In the genomic region with DNA sequence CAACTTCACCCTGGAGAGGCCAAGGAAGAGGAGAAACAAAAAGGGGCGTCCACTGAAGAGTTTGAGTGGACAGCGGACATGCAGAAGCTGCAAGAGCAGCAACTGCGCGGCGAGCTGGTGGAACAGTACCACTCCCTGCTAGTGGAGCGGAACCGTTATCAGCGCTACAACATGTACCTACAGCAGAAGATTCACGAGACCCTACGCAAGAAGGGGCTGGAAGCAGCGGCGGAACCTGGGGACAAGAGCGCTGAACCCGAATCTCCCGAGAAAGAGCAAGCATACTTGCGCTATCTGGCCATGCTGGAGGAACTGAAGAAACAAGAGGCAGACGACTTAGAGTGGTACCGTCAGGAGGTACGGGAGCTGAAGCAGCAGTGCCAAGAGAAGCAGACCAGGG, we compare ENCODE assay signal across 8 mouse cellular contexts. TPM values are rescaled to one million over a fixed set of nuclear protein-coding genes. Genes with fewer than 3 reads are reported as not detected.
DNase-seq lines count a peak whose midpoint lies in the region; ATAC-seq and TF ChIP-seq lines count a peak whose summit lies in the region.

No protein-coding gene starts in this region.

- no peak for DNase-seq in heart, postnatal 10 days
- DNase-seq in adipocyte (ENCODE audit: low spot score), result peak; percentile 2
- DNase-seq in midbrain, postnatal 0 days (ENCODE audit: low spot score), result no peak
- no peak for DNase-seq in spleen, postnatal 4 days (ENCODE audit: low spot score in 2 of 2)
- DNase-seq in ovary, adult 18-20 months (ENCODE audit: low spot score), result no peak

- H3K9me3 ChIP-seq in heart, embryonic 15.5 days (replicated peaks), result no peaks in the 10 kb centered on the region
- no peaks in the 10 kb centered on the region for H3K9me3 ChIP-seq in hindbrain, embryonic 16.5 days (ENCODE audit: control insufficient read depth, low read length)
- no peaks in the 10 kb centered on the region for H3K9me3 ChIP-seq in midbrain, postnatal 0 days (ENCODE audit: low read length)

- intact Hi-C loops in heart, postnatal 10 days (cut with DNase I), result no loop called here

- 17% methylated on average over 19 of the region's 19 CpGs for WGBS in heart, embryonic 15.5 days
- 42% methylated on average over 19 of the region's 19 CpGs for WGBS in hindbrain, embryonic 16.5 days
- 45% methylated on average over 19 of the region's 19 CpGs for WGBS in midbrain, postnatal 0 days

- H3K9ac ChIP-seq in heart, embryonic 15.5 days, result 0 out of 2 replicates have a peak overlapping the region, but pooled peaks have one; percentile 52
- H3K9ac ChIP-seq in hindbrain, embryonic 16.5 days (ENCODE audit: low read depth, low read length), result peak overlapping the region; percentile 65; the same call in 1 of the 2 replicates
- no peak overlapping the region for H3K9ac ChIP-seq in midbrain, postnatal 0 days (replicated peaks; ENCODE audit: low read length, poor library complexity, severe bottlenecking)

- no peaks in the 10 kb centered on the region for H3K36me3 ChIP-seq in heart, embryonic 15.5 days
- H3K36me3 ChIP-seq in hindbrain, embryonic 16.5 days (ENCODE audit: control insufficient read depth, insufficient read depth, low read length), result peaks cover 3% of the 10 kb centered on the region; the same call in 1 of the 2 replicates
- 0 out of 2 replicates have a peak, but pooled peaks cover 4% of the 10 kb centered on the region for H3K36me3 ChIP-seq in midbrain, postnatal 0 days (ENCODE audit: insufficient read depth, low read length)

- H3K4me1 ChIP-seq in heart, embryonic 15.5 days (replicated peaks), result peaks cover 33% of the 10 kb centered on the region
- peaks cover 31% of the 10 kb centered on the region for H3K4me1 ChIP-seq in hindbrain, embryonic 16.5 days (ENCODE audit: control insufficient read depth, insufficient read depth, low read depth, low read length)
- peaks cover 11% of the 10 kb centered on the region; the same call in 1 of the 2 replicates for H3K4me1 ChIP-seq in midbrain, postnatal 0 days (ENCODE audit: insufficient read depth, low read length)

- peak overlapping the region; percentile 99 for H3K4me2 ChIP-seq in heart, embryonic 15.5 days
- peak overlapping the region; percentile 67 for H3K4me2 ChIP-seq in hindbrain, embryonic 16.5 days (ENCODE audit: low read length)
- peak overlapping the region; percentile 97 for H3K4me2 ChIP-seq in midbrain, postnatal 0 days (ENCODE audit: low read depth, low read length, poor library complexity, severe bottlenecking)

- TF ChIP-seq CTCF in midbrain, postnatal 0 days (IDR thresholded peaks at IDR 0.05), result no peak

- H3K27me3 ChIP-seq in heart, embryonic 15.5 days, result peaks cover 17% of the 10 kb centered on the region
- H3K27me3 ChIP-seq in hindbrain, embryonic 16.5 days (replicated peaks; ENCODE audit: control insufficient read depth, insufficient read depth, low read length), result no peaks in the 10 kb centered on the region
- H3K27me3 ChIP-seq in midbrain, postnatal 0 days (ENCODE audit: insufficient read depth, low read length), result no peaks in the 10 kb centered on the region

- H3K4me3 ChIP-seq in heart, embryonic 15.5 days, result peak overlapping the region; percentile 60
- H3K4me3 ChIP-seq in hindbrain, embryonic 16.5 days (ENCODE audit: low read length), result peak overlapping the region; percentile 94
- peak overlapping the region; percentile 50; the same call in 1 of the 2 replicates for H3K4me3 ChIP-seq in midbrain, postnatal 0 days (ENCODE audit: low read depth, low read length)

- ATAC-seq in heart, embryonic 15.5 days (replicated peaks; ENCODE audit: insufficient number of reproducible peaks, insufficient read depth, low FRiP score, low read depth), result no peak
- ATAC-seq in hindbrain, embryonic 16.5 days, result no peak
- no peak for ATAC-seq in midbrain, postnatal 0 days (ENCODE audit: low FRiP score)
- ATAC-seq in activated CD4-positive, CD25-positive, alpha-beta regulatory T cell, adult 4 months, result no peak

- no peak overlapping the region for H3K27ac ChIP-seq in heart, embryonic 15.5 days
- no peak overlapping the region for H3K27ac ChIP-seq in hindbrain, embryonic 16.5 days (ENCODE audit: low read depth, low read length)
- no peak overlapping the region for H3K27ac ChIP-seq in midbrain, postnatal 0 days (ENCODE audit: low read depth, low read length)

RNA-seq across cellular contexts. Expression of gene Ccdc96, which starts 0.9 kb away (rescaled TPM):
- 0.20 and 0.36 TPM in 2 replicates for polyA plus RNA-seq in heart, embryonic 15.5 days (2015; fragmentation: Nextera tagmentation; extraction: Ambion mirVana)
- under 1 TPM; 0.14 to 0.22 TPM for total RNA-seq in heart, postnatal 10 days (2021)
- polyA plus RNA-seq in hindbrain, embryonic 16.5 days (2015; fragmentation: Nextera tagmentation; extraction: Ambion mirVana), result 2.7 and 3.4 TPM in 2 replicates
- 2.1 and 3.2 TPM in 2 replicates for total RNA-seq in midbrain, postnatal 0 days (2014; rRNA removed)
- 1.7 and 2.3 TPM in 2 replicates for polyA plus RNA-seq in midbrain, postnatal 0 days (2015; fragmentation: Nextera tagmentation; extraction: Ambion mirVana)
- not detected for polyA plus RNA-seq in activated CD4-positive, CD25-positive, alpha-beta regulatory T cell, adult 4 months (2017; shearing (Covaris generic))

RNA-seq across cellular contexts. Expression of gene Tada2b, which starts 1.2 kb away (rescaled TPM):
- 1.5 and 1.7 TPM in 2 replicates for polyA plus RNA-seq in heart, embryonic 15.5 days (2015; fragmentation: Nextera tagmentation; extraction: Ambion mirVana)
- total RNA-seq in heart, postnatal 10 days (2021), result 10 to 100 TPM; 18.3 to 20.1 TPM
- 3.0 and 3.6 TPM in 2 replicates for polyA plus RNA-seq in hindbrain, embryonic 16.5 days (2015; fragmentation: Nextera tagmentation; extraction: Ambion mirVana)
- total RNA-seq in midbrain, postnatal 0 days (2014; rRNA removed), result 26.9 and 27.3 TPM in 2 replicates
- polyA plus RNA-seq in midbrain, postnatal 0 days (2015; fragmentation: Nextera tagmentation; extraction: Ambion mirVana), result 3.1 and 3.5 TPM in 2 replicates
- polyA plus RNA-seq in activated CD4-positive, CD25-positive, alpha-beta regulatory T cell, adult 4 months (2017; shearing (Covaris generic)), result 1 to 10 TPM; 2.4 to 4.7 TPM

RNA-seq across cellular contexts. Expression of gene Grpel1, which starts 20.5 kb away (rescaled TPM):
- polyA plus RNA-seq in heart, embryonic 15.5 days (2015; fragmentation: Nextera tagmentation; extraction: Ambion mirVana), result 53.9 and 55.0 TPM in 2 replicates
- total RNA-seq in heart, postnatal 10 days (2021), result 10 to 100 TPM; 60.6 to 62.4 TPM
- 42.7 and 46.8 TPM in 2 replicates for polyA plus RNA-seq in hindbrain, embryonic 16.5 days (2015; fragmentation: Nextera tagmentation; extraction: Ambion mirVana)
- 16.2 and 16.3 TPM in 2 replicates for total RNA-seq in midbrain, postnatal 0 days (2014; rRNA removed)
- 38.4 and 43.4 TPM in 2 replicates for polyA plus RNA-seq in midbrain, postnatal 0 days (2015; fragmentation: Nextera tagmentation; extraction: Ambion mirVana)
- 10 to 100 TPM; 40.7 to 42.1 TPM for polyA plus RNA-seq in activated CD4-positive, CD25-positive, alpha-beta regulatory T cell, adult 4 months (2017; shearing (Covaris generic))
